Mouse (Mus musculus) megakaryocyte, embryonic 14.5 days (primary cell): Measurements from ENCODE around the gene Pde9a.

Source experiments
- FLI1 ChIP-seq: IDR thresholded peaks from 2 replicates; pipeline ENCODE4 v1.6.1; 2012; ENCODE audit warnings: low read length, inconsistent platforms, mixed read lengths
- GATA1 ChIP-seq: IDR thresholded peaks from 3 replicates; pipeline ENCODE4 v1.6.1; 2012; ENCODE audit warnings: mixed read lengths, low read length, inconsistent platforms, borderline replicate concordance

GRCm38 (mm10) chr17:31450206-31450605, 64.2 kb downstream of the Pde9a start:
- TF ChIP-seq GATA1 (no peak), FLI1 (no peak)
